Mouse (Mus musculus): ENCODE measurements around the gene Hbs1l.

DNA sequence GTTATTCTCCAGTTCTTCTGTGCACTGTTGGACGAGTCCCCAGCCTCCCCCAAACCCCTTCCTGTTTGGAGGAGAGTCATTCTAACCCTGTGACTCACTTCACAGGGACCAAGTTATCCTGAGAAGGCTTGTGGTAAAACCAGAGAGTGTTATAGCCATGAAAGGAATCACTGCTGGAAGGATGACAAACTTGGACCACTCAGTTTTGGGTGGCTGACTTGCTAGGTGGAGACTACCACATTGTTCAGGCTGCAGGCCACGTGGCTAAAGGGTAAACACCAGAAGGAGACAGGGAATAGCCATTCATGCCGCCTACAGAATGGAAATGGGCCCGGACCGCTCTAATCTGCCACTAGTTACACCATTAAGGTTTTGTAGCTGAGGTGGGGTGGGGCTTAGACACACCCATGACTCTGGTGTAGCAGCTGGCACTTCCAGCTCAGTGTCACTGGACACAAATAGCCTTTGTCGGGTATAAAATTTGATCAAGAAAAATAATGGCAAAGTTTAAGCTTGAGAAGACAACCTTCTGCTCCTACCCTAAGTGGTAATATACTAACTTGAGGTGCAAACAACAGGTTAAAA is 115.9 kb downstream of the Hbs1l start:
- TF ChIP-seq CTCF (conservative IDR thresholded peaks at IDR 0.05; ENCODE audit: low read length) (no peak), POU5F1 (IDR thresholded peaks at IDR 0.05; ENCODE audit: borderline replicate concordance, low read length) (no peak)

Measured in E14TG2a.4 (cell line).